ENCODE assay signal across 23 mouse cellular contexts in the genomic region with DNA sequence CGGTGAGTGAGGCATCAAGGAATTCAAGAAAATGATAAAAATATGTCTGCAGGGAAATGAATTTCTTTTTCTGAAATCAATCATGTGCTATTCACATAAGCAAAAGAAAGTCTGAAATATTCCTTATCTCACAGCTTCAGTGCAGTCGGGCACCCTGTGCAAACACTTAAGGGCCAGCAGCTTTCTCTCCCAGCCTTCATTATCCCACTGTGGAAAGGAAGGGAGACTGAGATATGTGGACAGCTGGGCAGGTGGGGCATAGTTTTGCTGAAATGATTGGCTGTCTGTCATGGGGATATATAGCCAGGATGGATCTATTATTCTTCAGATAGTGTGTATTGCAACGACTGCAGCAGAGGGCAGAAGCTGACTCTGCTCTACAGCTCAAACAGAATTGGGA.
DNase-seq lines count a peak whose midpoint lies in the region; ATAC-seq and TF ChIP-seq lines count a peak whose summit lies in the region.
"Had no signal": no experiment of that assay in that cellular context is flagged by ENCODE, and none has a peak within 500 bp of the region (broad histone marks: within the 10 kb centered on the region; RNA-seq: fewer than 3 reads in every experiment).

No protein-coding gene starts in this region.

- H3K9ac ChIP-seq in limb, embryonic 15.5 days: no peak overlapping the region
- no peak overlapping the region for H3K9ac ChIP-seq in lung, embryonic 16.5 days (ENCODE audit: low read length)
- H3K9ac ChIP-seq in lung, postnatal 0 days (replicated peaks; ENCODE audit: low read depth): no peak overlapping the region
- no peak overlapping the region for H3K9ac ChIP-seq in midbrain, embryonic 14.5 days (replicated peaks; ENCODE audit: low read length)
- no peak overlapping the region for H3K9ac ChIP-seq in midbrain, embryonic 15.5 days
- H3K9ac ChIP-seq: embryonic facial prominence, embryonic 12.5 days; forebrain, embryonic 13.5 days; forebrain, embryonic 15.5 days had no signal

- no peak for ATAC-seq in limb, embryonic 15.5 days (ENCODE audit: insufficient number of reproducible peaks, low FRiP score, low TSS enrichment, low read depth)
- 0 out of 2 replicates have a peak, but pooled peaks have one; percentile 45 for ATAC-seq in lung, embryonic 16.5 days (ENCODE audit: low read depth)
- ATAC-seq in lung, postnatal 0 days: no peak
- no peak for ATAC-seq in midbrain, embryonic 14.5 days (ENCODE audit: low FRiP score, low TSS enrichment)
- ATAC-seq in midbrain, embryonic 15.5 days (replicated peaks): no peak
- ATAC-seq: activated CD4-positive, CD25-positive, alpha-beta regulatory T cell, adult 4 months; CD4-positive, CD25-positive, alpha-beta regulatory T cell, adult 4 months; forebrain, embryonic 13.5 days; forebrain, embryonic 15.5 days; Patski had no signal

- no peaks in the 10 kb centered on the region for H3K4me1 ChIP-seq in limb, embryonic 15.5 days
- H3K4me1 ChIP-seq in limb, embryonic 10.5 days: no peaks in the 10 kb centered on the region
- H3K4me1 ChIP-seq in lung, embryonic 16.5 days (replicated peaks; ENCODE audit: control insufficient read depth, insufficient read depth, low read length): no peaks in the 10 kb centered on the region; the same call in 1 of the 2 replicates
- H3K4me1 ChIP-seq in lung, postnatal 0 days (ENCODE audit: insufficient read depth, low read depth, low read length): no peaks in the 10 kb centered on the region
- H3K4me1 ChIP-seq in midbrain, embryonic 14.5 days (ENCODE audit: control insufficient read depth, insufficient read depth, low read length): no peaks in the 10 kb centered on the region
- H3K4me1 ChIP-seq in midbrain, embryonic 15.5 days: no peaks in the 10 kb centered on the region
- H3K4me1 ChIP-seq: embryonic facial prominence, embryonic 10.5 days; embryonic facial prominence, embryonic 12.5 days; forebrain, embryonic 13.5 days; forebrain, embryonic 15.5 days had no signal

- H3K27ac ChIP-seq in limb, embryonic 15.5 days: 0 out of 2 replicates have a peak overlapping the region, but pooled peaks have one; percentile 27
- no peak overlapping the region for H3K27ac ChIP-seq in limb, embryonic 10.5 days
- H3K27ac ChIP-seq in lung, embryonic 16.5 days (ENCODE audit: low read length): no peak overlapping the region
- H3K27ac ChIP-seq in lung, postnatal 0 days (ENCODE audit: low read length): no peak overlapping the region
- H3K27ac ChIP-seq in midbrain, embryonic 14.5 days (replicated peaks; ENCODE audit: low read depth, low read length): no peak overlapping the region
- H3K27ac ChIP-seq in midbrain, embryonic 15.5 days: no peak overlapping the region
- H3K27ac ChIP-seq: embryonic facial prominence, embryonic 10.5 days; embryonic facial prominence, embryonic 12.5 days; forebrain, embryonic 13.5 days; forebrain, embryonic 15.5 days had no signal

- TF ChIP-seq EP300 in lung, postnatal 0 days (IDR thresholded peaks at IDR 0.05): no peak

- H3K27me3 ChIP-seq in limb, embryonic 15.5 days: no peaks in the 10 kb centered on the region
- H3K27me3 ChIP-seq in limb, embryonic 10.5 days (ENCODE audit: low read depth, poor library complexity, severe bottlenecking): no peaks in the 10 kb centered on the region
- H3K27me3 ChIP-seq in lung, embryonic 16.5 days (ENCODE audit: control insufficient read depth, insufficient read depth, low read depth, low read length): no peaks in the 10 kb centered on the region
- H3K27me3 ChIP-seq in lung, postnatal 0 days (replicated peaks; ENCODE audit: insufficient read depth, low read length): no peaks in the 10 kb centered on the region
- H3K27me3 ChIP-seq in midbrain, embryonic 14.5 days (ENCODE audit: control insufficient read depth, insufficient read depth, low read length): no peaks in the 10 kb centered on the region
- H3K27me3 ChIP-seq in midbrain, embryonic 15.5 days (replicated peaks): no peaks in the 10 kb centered on the region
- H3K27me3 ChIP-seq: embryonic facial prominence, embryonic 12.5 days; forebrain, embryonic 13.5 days; forebrain, embryonic 15.5 days had no signal

- TF ChIP-seq CTCF in lung, postnatal 0 days (IDR thresholded peaks at IDR 0.05): no peak

- 88% methylated on average over 3 of the region's 3 CpGs for WGBS in limb, embryonic 15.5 days
- 93% methylated on average over 3 of the region's 3 CpGs for WGBS in limb, embryonic 10.5 days
- 38% methylated on average over 3 of the region's 3 CpGs for WGBS in lung, embryonic 16.5 days
- 42% methylated on average over 3 of the region's 3 CpGs for WGBS in lung, postnatal 0 days
- 76% methylated on average over 3 of the region's 3 CpGs for WGBS in midbrain, embryonic 14.5 days
- WGBS in midbrain, embryonic 15.5 days: 72% methylated on average over 3 of the region's 3 CpGs

- H3K36me3 ChIP-seq in limb, embryonic 15.5 days: no peaks in the 10 kb centered on the region
- H3K36me3 ChIP-seq in limb, embryonic 10.5 days: no peaks in the 10 kb centered on the region
- no peaks in the 10 kb centered on the region for H3K36me3 ChIP-seq in lung, embryonic 16.5 days (ENCODE audit: control insufficient read depth, insufficient read depth, low read length)
- no peaks in the 10 kb centered on the region for H3K36me3 ChIP-seq in lung, postnatal 0 days (ENCODE audit: insufficient read depth, low read length)
- no peaks in the 10 kb centered on the region for H3K36me3 ChIP-seq in midbrain, embryonic 14.5 days (ENCODE audit: control insufficient read depth, insufficient read depth, low read length)
- no peaks in the 10 kb centered on the region for H3K36me3 ChIP-seq in midbrain, embryonic 15.5 days (replicated peaks)
- H3K36me3 ChIP-seq: embryonic facial prominence, embryonic 10.5 days; embryonic facial prominence, embryonic 12.5 days; forebrain, embryonic 15.5 days; G1E had no signal

- no peak for DNase-seq in limb, embryonic 10.5 days (ENCODE audit: low spot score)
- DNase-seq in lung, postnatal 0 days (ENCODE audit: low spot score): no peak
- peak; percentile 13 for DNase-seq in midbrain, embryonic 14.5 days
- DNase-seq: adrenal gland, adult 8-10 months; adrenal gland, postnatal 14 days; adrenal gland, postnatal 36 days; B cell, adult 2 months; cerebellum, adult 11-12 months; cerebellum, adult 2 months; cerebellum, adult 9-10 months; cerebellum, postnatal 10 days; cerebellum, postnatal 25 days had no signal

- no peaks in the 10 kb centered on the region for H3K9me3 ChIP-seq in limb, embryonic 15.5 days
- H3K9me3 ChIP-seq in limb, embryonic 10.5 days (replicated peaks): no peaks in the 10 kb centered on the region
- H3K9me3 ChIP-seq in lung, embryonic 16.5 days (ENCODE audit: control insufficient read depth, low read length): no peaks in the 10 kb centered on the region; the same call in 1 of the 2 replicates
- H3K9me3 ChIP-seq in lung, postnatal 0 days (ENCODE audit: low read length): no peaks in the 10 kb centered on the region
- H3K9me3 ChIP-seq in midbrain, embryonic 14.5 days (ENCODE audit: control insufficient read depth, low read length): no peaks in the 10 kb centered on the region
- no peaks in the 10 kb centered on the region for H3K9me3 ChIP-seq in midbrain, embryonic 15.5 days
- H3K9me3 ChIP-seq: embryonic facial prominence, embryonic 10.5 days; embryonic facial prominence, embryonic 12.5 days; forebrain, embryonic 13.5 days; forebrain, embryonic 15.5 days had no signal

- no peak overlapping the region for H3K4me3 ChIP-seq in limb, embryonic 15.5 days
- no peak overlapping the region for H3K4me3 ChIP-seq in limb, embryonic 10.5 days
- H3K4me3 ChIP-seq in lung, embryonic 16.5 days (ENCODE audit: low read length): no peak overlapping the region
- H3K4me3 ChIP-seq in lung, postnatal 0 days (ENCODE audit: low read depth, low read length): no peak overlapping the region
- no peak overlapping the region for H3K4me3 ChIP-seq in midbrain, embryonic 14.5 days (replicated peaks; ENCODE audit: low read depth, low read length)
- no peak overlapping the region for H3K4me3 ChIP-seq in midbrain, embryonic 15.5 days
- H3K4me3 ChIP-seq: embryonic facial prominence, embryonic 10.5 days; embryonic facial prominence, embryonic 12.5 days; forebrain, embryonic 13.5 days; forebrain, embryonic 15.5 days had no signal

- H3K4me2 ChIP-seq in limb, embryonic 15.5 days: no peak overlapping the region
- H3K4me2 ChIP-seq in lung, embryonic 16.5 days (ENCODE audit: low read depth, low read length): no peak overlapping the region
- no peak overlapping the region for H3K4me2 ChIP-seq in lung, postnatal 0 days (replicated peaks; ENCODE audit: low read depth, low read length)
- H3K4me2 ChIP-seq in midbrain, embryonic 14.5 days (ENCODE audit: low read length): no peak overlapping the region
- H3K4me2 ChIP-seq in midbrain, embryonic 15.5 days: no peak overlapping the region
- H3K4me2 ChIP-seq: embryonic facial prominence, embryonic 12.5 days; forebrain, embryonic 13.5 days; forebrain, embryonic 15.5 days had no signal
